Mouse (Mus musculus): ENCODE measurements around the gene Fgf16.

- TF ChIP-seq CTCF (conservative IDR thresholded peaks at IDR 0.05; ENCODE audit: insufficient read depth, insufficient read length, low read depth, low read length): no peak
- no peak for TF ChIP-seq POLR2A (IDR thresholded peaks at IDR 0.05; ENCODE audit: low read depth, low read length)
Observed at GRCm38 (mm10) chrX:105764162-105765004, at the start of gene Fgf16.

Data from kidney, adult 2 months (tissue).